Mouse (Mus musculus): Measurements from ENCODE around the gene Col13a1. TPM values are rescaled to one million over a fixed set of nuclear protein-coding genes. Genes with fewer than 3 reads are reported as not detected.

The Col13a1 gene
- polyA plus RNA-seq, 1 experiment from 2014 or later = 1.5 TPM

DNA sequence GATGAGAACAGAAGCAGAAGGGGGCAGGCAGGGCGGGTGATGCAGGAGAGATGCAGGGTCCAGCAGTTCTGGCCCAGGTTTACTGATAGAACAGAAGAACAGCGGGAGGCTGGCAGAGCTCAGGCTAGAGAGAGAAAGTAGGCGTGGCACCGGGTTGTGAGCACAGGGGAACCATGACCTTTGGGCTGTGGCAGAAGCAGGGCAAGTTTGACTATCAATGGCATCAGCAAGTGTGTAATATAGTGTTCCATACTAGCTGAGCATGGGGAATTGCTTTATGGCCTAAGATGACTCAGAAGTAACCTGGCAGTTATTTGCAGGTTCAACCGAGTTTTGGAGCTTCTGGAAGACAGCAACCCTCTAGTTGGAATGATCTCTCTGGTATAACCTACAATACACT lies 25.0 kb downstream of the Col13a1 start:
- ATAC-seq (no peak), DNase-seq (no peak)
- TF ChIP-seq CTCF (IDR thresholded peaks at IDR 0.05; ENCODE audit: low read depth) (no peak), EP300 (IDR thresholded peaks at IDR 0.05; ENCODE audit: low read depth) (no peak)
- Histone ChIP-seq H3K27me3 (ENCODE audit: insufficient read depth, low read length) (no peaks in the 10 kb centered on the region), H3K4me2 (ENCODE audit: low read depth, low read length) (no peak overlapping the region), H3K9me3 (ENCODE audit: low read length) (no peaks in the 10 kb centered on the region), H3K27ac (ENCODE audit: low read depth) (no peak overlapping the region), H3K4me3 (ENCODE audit: low read depth, low read length) (no peak overlapping the region), H3K36me3 (replicated peaks; ENCODE audit: insufficient read depth, low read length) (no peaks in the 10 kb centered on the region), H3K4me1 (ENCODE audit: insufficient read depth) (no peaks in the 10 kb centered on the region), H3K9ac (replicated peaks) (no peak overlapping the region)
- WGBS (ENCODE audit: insufficient replicate concordance) = 82% methylated on average over 5 of the region's 5 CpGs

DNA sequence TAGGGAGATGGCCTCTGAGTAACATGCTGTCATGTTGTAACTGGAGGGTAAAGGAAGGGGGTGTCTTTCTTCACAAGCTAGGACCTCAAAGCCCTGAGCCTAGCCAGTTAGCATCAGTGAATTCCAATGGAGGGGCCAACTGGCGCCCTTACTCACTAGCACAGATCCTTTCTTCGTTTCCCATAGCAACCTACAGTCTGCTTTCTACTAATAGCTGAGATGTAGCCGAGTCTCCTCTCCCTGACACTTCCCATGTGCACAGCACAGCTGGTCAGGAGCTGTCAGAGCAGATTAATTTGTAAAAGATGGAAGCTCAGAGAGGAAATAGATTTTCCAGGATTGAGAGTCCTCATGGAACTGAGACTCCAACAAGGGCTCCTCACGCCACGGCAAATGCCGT lies 29.4 kb downstream of the Col13a1 start:
- Histone ChIP-seq H3K36me3 (replicated peaks; ENCODE audit: insufficient read depth, low read length) (no peaks in the 10 kb centered on the region), H3K4me2 (ENCODE audit: low read depth, low read length) (no peak overlapping the region), H3K9me3 (ENCODE audit: low read length) (no peaks in the 10 kb centered on the region), H3K27me3 (ENCODE audit: insufficient read depth, low read length) (no peaks in the 10 kb centered on the region), H3K27ac (ENCODE audit: low read depth) (no peak overlapping the region), H3K9ac (replicated peaks) (no peak overlapping the region), H3K4me1 (ENCODE audit: insufficient read depth) (no peaks in the 10 kb centered on the region), H3K4me3 (ENCODE audit: low read depth, low read length) (no peak overlapping the region)
- ATAC-seq (no peak), DNase-seq (no peak)
- no peak for TF ChIP-seq CTCF (IDR thresholded peaks at IDR 0.05; ENCODE audit: low read depth)
- TF ChIP-seq EP300 (IDR thresholded peaks at IDR 0.05; ENCODE audit: low read depth) = no peak
- WGBS (ENCODE audit: insufficient replicate concordance) = 76% methylated on average over 6 of the region's 6 CpGs

DNA sequence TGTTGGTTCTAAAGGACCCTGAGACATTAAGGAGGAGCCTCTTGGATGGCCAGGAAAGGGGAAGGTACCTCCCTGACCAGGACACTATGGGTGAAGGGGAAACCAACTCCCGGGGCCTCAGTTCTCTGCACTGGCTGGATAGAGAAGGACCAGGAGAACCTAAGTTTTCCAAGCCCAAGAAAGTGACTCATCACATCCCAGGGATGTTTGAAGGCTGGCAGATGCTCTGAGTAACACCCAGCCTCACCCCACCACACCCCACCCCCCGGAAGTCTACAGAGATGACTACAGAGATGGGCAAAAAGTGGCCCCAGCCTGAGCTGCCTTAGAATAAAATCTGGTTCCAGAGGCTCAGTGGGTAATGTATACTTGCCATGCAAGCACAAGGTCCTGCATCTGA lies 34.5 kb downstream of the Col13a1 start:
- ATAC-seq = no peak
- H3K4me2 ChIP-seq (ENCODE audit: low read depth, low read length) = no peak overlapping the region
- H3K9me3 ChIP-seq (ENCODE audit: low read length) = no peaks in the 10 kb centered on the region
- no peak for DNase-seq
- H3K27ac ChIP-seq (ENCODE audit: low read depth) = no peak overlapping the region
- no peaks in the 10 kb centered on the region for H3K27me3 ChIP-seq (ENCODE audit: insufficient read depth, low read length)
- TF ChIP-seq EP300 (IDR thresholded peaks at IDR 0.05; ENCODE audit: low read depth) (no peak), CTCF (IDR thresholded peaks at IDR 0.05; ENCODE audit: low read depth) (no peak)
- H3K36me3 ChIP-seq (replicated peaks; ENCODE audit: insufficient read depth, low read length) = no peaks in the 10 kb centered on the region
- H3K4me1 ChIP-seq (ENCODE audit: insufficient read depth) = no peaks in the 10 kb centered on the region
- no peak overlapping the region for H3K9ac ChIP-seq (replicated peaks)
- WGBS (ENCODE audit: insufficient replicate concordance) = 76% methylated on average over 2 of the region's 2 CpGs
- H3K4me3 ChIP-seq (ENCODE audit: low read depth, low read length) = no peak overlapping the region

DNA sequence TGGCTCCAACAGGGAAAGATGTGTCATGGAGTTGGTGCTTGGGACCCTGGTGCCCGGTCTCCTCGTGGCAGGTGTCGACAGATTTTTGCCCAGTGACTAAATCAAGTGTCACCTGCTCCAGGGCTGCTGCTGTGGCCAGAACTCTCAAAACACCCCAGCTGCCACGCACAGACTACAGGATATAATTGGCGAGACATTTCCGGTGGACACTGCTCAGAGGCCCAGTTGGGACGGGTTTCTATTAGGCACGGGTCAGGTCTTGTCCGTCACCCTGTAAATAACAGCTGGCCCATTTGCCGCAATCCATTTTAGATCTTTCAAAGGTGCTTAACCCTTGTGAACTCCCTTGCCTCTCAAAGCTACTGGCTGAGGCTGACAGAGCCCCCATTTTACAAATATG lies 35.4 kb downstream of the Col13a1 start:
- DNase-seq = no peak
- ATAC-seq = no peak
- Histone ChIP-seq H3K4me1 (ENCODE audit: insufficient read depth) (no peaks in the 10 kb centered on the region), H3K27ac (ENCODE audit: low read depth) (no peak overlapping the region), H3K9ac (replicated peaks) (no peak overlapping the region), H3K4me2 (ENCODE audit: low read depth, low read length) (no peak overlapping the region), H3K4me3 (ENCODE audit: low read depth, low read length) (no peak overlapping the region), H3K27me3 (ENCODE audit: insufficient read depth, low read length) (no peaks in the 10 kb centered on the region), H3K9me3 (ENCODE audit: low read length) (no peaks in the 10 kb centered on the region), H3K36me3 (replicated peaks; ENCODE audit: insufficient read depth, low read length) (no peaks in the 10 kb centered on the region)
- no peak for TF ChIP-seq EP300 (IDR thresholded peaks at IDR 0.05; ENCODE audit: low read depth)
- no peak for TF ChIP-seq CTCF (IDR thresholded peaks at IDR 0.05; ENCODE audit: low read depth)
- WGBS (ENCODE audit: insufficient replicate concordance) = 78% methylated on average over 10 of the region's 10 CpGs

DNA sequence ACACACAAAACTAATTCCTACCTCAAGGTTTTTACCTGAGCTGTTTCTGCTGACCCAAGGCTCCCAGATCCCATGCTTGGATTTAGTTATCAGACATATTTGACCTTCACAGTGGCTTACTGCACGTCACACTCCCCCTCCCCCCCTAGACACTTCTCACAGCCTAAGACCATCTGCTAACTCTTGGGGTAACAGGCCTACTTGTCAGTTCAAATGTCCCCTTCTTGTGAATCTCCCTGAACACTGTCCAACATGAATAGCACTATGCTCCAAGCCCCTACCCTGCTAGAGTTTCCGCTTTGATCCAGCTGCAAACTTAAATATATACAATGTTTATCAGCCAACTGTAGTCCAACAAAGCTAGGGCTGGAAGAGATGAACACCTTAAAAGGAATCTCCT lies 36.2 kb downstream of the Col13a1 start:
- Histone ChIP-seq H3K27ac (ENCODE audit: low read depth) (no peak overlapping the region), H3K4me3 (ENCODE audit: low read depth, low read length) (no peak overlapping the region), H3K9ac (replicated peaks) (no peak overlapping the region), H3K4me2 (ENCODE audit: low read depth, low read length) (no peak overlapping the region), H3K27me3 (ENCODE audit: insufficient read depth, low read length) (no peaks in the 10 kb centered on the region), H3K36me3 (replicated peaks; ENCODE audit: insufficient read depth, low read length) (no peaks in the 10 kb centered on the region), H3K4me1 (ENCODE audit: insufficient read depth) (no peaks in the 10 kb centered on the region), H3K9me3 (ENCODE audit: low read length) (no peaks in the 10 kb centered on the region)
- no peak for TF ChIP-seq EP300 (IDR thresholded peaks at IDR 0.05; ENCODE audit: low read depth)
- no peak for TF ChIP-seq CTCF (IDR thresholded peaks at IDR 0.05; ENCODE audit: low read depth)
- no peak for DNase-seq
- WGBS (ENCODE audit: insufficient replicate concordance) = 68% methylated on average over 2 of the region's 2 CpGs
- no peak for ATAC-seq

DNA sequence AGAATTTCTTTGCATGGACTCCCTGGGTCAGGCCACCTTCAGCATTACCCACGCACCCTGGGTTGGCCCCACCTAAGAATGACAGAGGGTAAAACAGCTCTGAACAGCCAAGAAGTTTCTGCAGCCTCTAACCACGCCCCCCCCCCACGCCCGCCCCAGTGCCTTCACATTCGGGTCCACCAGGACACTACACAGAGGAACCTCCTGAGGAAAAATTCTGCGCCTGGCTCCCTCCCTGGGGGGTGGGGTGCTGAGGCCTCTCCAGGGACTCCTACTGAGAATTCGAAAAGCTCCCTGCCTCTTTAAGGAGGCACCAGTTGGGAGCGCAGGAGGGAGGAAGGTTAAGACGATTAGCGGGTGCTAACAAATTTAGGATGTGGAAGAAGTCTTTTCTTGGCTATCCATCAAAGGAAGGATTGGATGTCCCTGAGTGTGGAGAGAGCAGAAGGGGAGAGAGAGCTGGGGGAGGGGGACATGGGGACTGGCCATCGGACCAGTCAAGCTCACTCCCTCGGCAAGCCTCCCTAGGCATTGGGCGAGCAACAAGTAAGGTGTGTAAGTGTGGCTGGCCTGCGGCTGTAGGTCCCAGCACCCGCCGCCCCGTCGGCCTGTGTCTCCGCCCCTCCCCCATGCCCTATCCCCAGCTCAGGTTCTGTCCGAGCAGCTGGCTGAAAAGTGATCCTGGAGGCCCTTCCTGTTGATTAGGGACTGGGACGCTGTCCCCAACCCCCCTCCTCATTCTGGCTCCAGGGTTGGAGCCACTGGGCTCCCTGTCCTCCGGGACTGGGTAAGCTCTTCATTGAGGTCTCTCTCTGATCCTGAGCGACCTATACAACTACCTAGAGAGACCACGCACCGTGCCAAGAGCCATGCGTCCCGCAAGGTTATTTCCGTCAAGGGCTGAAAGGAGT lies 42.4 kb downstream of the Col13a1 start:
- TF ChIP-seq EP300 (IDR thresholded peaks at IDR 0.05; ENCODE audit: low read depth) = no peak
- TF ChIP-seq CTCF (IDR thresholded peaks at IDR 0.05; ENCODE audit: low read depth) = no peak
- Histone ChIP-seq H3K4me1 (ENCODE audit: insufficient read depth) (peaks cover 5% of the 10 kb centered on the region; the same call in 1 of the 2 replicates), H3K4me3 (ENCODE audit: low read depth, low read length) (no peak overlapping the region), H3K9me3 (ENCODE audit: low read length) (no peaks in the 10 kb centered on the region), H3K27ac (ENCODE audit: low read depth) (no peak overlapping the region), H3K4me2 (ENCODE audit: low read depth, low read length) (peak overlapping the region; percentile 42), H3K27me3 (ENCODE audit: insufficient read depth, low read length) (peaks cover 7% of the 10 kb centered on the region; the same call in 1 of the 2 replicates), H3K36me3 (replicated peaks; ENCODE audit: insufficient read depth, low read length) (no peaks in the 10 kb centered on the region), H3K9ac (replicated peaks) (no peak overlapping the region)
- 14% methylated on average over 28 of the region's 28 CpGs for WGBS (ENCODE audit: insufficient replicate concordance)
- peak; percentile 29 for DNase-seq
- ATAC-seq = no peak
